Mouse (Mus musculus): ENCODE measurements around the gene Hivep3. TPM values are rescaled to one million over a fixed set of nuclear protein-coding genes. Genes with fewer than 3 reads are reported as not detected.

The Hivep3 gene
- total and polyA plus RNA-seq, 2 experiments, result 0.95 to 1.5 TPM

DNA sequence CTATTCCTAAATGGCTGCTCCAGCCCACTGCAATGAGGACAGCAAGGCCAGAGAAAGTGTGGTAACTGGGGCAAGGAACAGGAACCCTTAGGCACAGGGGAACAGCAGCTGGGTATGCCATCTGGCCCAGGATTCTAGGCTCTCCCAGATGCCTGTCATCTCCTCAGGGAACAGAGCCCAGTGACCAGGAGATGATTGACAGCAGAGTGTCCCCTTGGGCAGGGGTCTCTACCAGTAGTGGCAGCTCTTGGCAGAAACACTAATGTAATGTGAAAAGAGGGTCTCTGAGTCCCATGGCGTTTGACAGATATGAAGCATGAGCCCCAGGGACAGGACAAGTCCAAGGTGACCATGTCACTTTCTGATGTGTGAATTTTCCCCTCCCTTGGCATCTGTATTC, 217.5 kb downstream of the Hivep3 start:
- Histone ChIP-seq H3K4me1 (ENCODE audit: control insufficient read depth, insufficient read depth, low read length) (no peaks in the 10 kb centered on the region), H3K36me3 (ENCODE audit: control insufficient read depth, insufficient read depth, low read length) (no peaks in the 10 kb centered on the region), H3K79me2 (ENCODE audit: control insufficient read depth, insufficient read depth, low read length) (no peaks in the 10 kb centered on the region), H3K4me3 (ENCODE audit: insufficient read depth, low read depth, low read length) (no peak overlapping the region), H3K27me3 (ENCODE audit: control insufficient read depth, insufficient read depth, low read length) (no peaks in the 10 kb centered on the region), H3K9ac (ENCODE audit: low read depth, low read length) (no peak overlapping the region), H3K27ac (replicated peaks; ENCODE audit: insufficient read depth, low read depth, low read length) (no peak overlapping the region)
- TF ChIP-seq POLR2A (IDR thresholded peaks at IDR 0.05; ENCODE audit: extremely low read depth, insufficient read depth, low read length) (no peak), CTCF (IDR thresholded peaks at IDR 0.05; ENCODE audit: low read depth, low read length) (no peak)
- 83% methylated on average over 1 of the region's 1 CpGs for WGBS
- no peak for DNase-seq (ENCODE audit: extremely low read depth, low read depth, low spot score)

GRCm38 (mm10) chr4:119955008-119955407, 221.4 kb downstream of the Hivep3 start:
- 91% methylated on average over 7 of the region's 7 CpGs for WGBS
- no peaks in the 10 kb centered on the region for H3K36me3 ChIP-seq (ENCODE audit: control insufficient read depth, insufficient read depth, low read length)
- no peaks in the 10 kb centered on the region for H3K79me2 ChIP-seq (ENCODE audit: control insufficient read depth, insufficient read depth, low read length)
- no peak for DNase-seq (ENCODE audit: extremely low read depth, low read depth, low spot score)
- no peaks in the 10 kb centered on the region for H3K4me1 ChIP-seq (ENCODE audit: control insufficient read depth, insufficient read depth, low read length)
- no peaks in the 10 kb centered on the region for H3K27me3 ChIP-seq (ENCODE audit: control insufficient read depth, insufficient read depth, low read length)
- no peak overlapping the region for H3K9ac ChIP-seq (ENCODE audit: low read depth, low read length)
- no peak overlapping the region for H3K4me3 ChIP-seq (ENCODE audit: insufficient read depth, low read depth, low read length)
- H3K27ac ChIP-seq (replicated peaks; ENCODE audit: insufficient read depth, low read depth, low read length), result no peak overlapping the region
- TF ChIP-seq CTCF (IDR thresholded peaks at IDR 0.05; ENCODE audit: low read depth, low read length), result no peak
- no peak for TF ChIP-seq POLR2A (IDR thresholded peaks at IDR 0.05; ENCODE audit: extremely low read depth, insufficient read depth, low read length)

DNA sequence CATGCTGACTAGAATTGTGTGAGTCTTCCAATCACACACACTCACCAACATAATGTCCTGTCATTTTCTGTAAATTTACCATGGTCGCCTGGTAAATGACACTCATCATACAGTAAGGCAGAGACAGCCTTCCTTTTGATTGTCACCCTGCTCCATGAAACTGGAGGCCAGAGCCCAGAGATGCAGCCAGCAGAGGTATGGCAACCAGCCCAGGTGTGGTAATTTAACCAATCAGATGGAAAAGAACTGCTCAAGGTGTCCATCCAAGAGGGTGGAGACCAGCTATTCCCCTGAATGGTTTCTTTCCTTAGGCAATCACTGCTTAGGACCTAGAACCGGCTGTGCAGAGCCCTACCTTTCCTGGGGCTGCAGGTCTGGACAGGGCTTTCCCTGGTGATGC, 224.4 kb downstream of the Hivep3 start:
- H3K27ac ChIP-seq (replicated peaks; ENCODE audit: insufficient read depth, low read depth, low read length), result no peak overlapping the region

DNA sequence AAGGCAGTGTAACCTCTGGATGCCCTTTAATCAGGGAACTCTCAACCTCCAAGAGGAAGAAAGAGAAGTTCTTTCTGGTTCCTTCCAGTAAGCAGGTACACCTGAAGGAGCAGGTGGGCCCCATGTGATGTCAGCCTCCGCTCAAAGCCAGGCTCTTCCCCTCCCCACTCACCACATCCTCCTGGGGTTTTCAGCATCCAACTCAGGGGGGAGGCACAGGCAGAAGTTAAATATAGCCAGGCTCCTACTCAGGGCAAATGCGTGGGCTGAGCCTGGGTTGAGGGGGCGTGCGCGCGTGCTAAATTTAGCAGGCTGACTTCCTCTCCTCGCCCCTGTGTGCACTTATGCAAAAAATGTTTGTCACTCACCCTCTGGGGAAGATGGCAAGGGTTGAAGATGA, 225.7 kb downstream of the Hivep3 start:
- no peak for DNase-seq (ENCODE audit: extremely low read depth, low read depth, low spot score)
- no peak for TF ChIP-seq CTCF (IDR thresholded peaks at IDR 0.05; ENCODE audit: low read depth, low read length)
- TF ChIP-seq POLR2A (IDR thresholded peaks at IDR 0.05; ENCODE audit: extremely low read depth, insufficient read depth, low read length), result no peak
- Histone ChIP-seq H3K4me1 (ENCODE audit: control insufficient read depth, insufficient read depth, low read length) (no peaks in the 10 kb centered on the region), H3K79me2 (ENCODE audit: control insufficient read depth, insufficient read depth, low read length) (no peaks in the 10 kb centered on the region), H3K36me3 (ENCODE audit: control insufficient read depth, insufficient read depth, low read length) (no peaks in the 10 kb centered on the region), H3K4me3 (ENCODE audit: insufficient read depth, low read depth, low read length) (no peak overlapping the region), H3K27me3 (ENCODE audit: control insufficient read depth, insufficient read depth, low read length) (no peaks in the 10 kb centered on the region), H3K9ac (ENCODE audit: low read depth, low read length) (no peak overlapping the region), H3K27ac (replicated peaks; ENCODE audit: insufficient read depth, low read depth, low read length) (no peak overlapping the region)
- WGBS, result 64% methylated on average over 7 of the region's 7 CpGs

More for the DNA sequence above, 224.4 kb downstream of the Hivep3 start:
- no peaks in the 10 kb centered on the region for H3K36me3 ChIP-seq (ENCODE audit: control insufficient read depth, insufficient read depth, low read length)
- H3K79me2 ChIP-seq (ENCODE audit: control insufficient read depth, insufficient read depth, low read length), result no peaks in the 10 kb centered on the region
- H3K4me3 ChIP-seq (ENCODE audit: insufficient read depth, low read depth, low read length), result no peak overlapping the region
- TF ChIP-seq POLR2A (IDR thresholded peaks at IDR 0.05; ENCODE audit: extremely low read depth, insufficient read depth, low read length) (no peak), CTCF (IDR thresholded peaks at IDR 0.05; ENCODE audit: low read depth, low read length) (no peak)
- no peaks in the 10 kb centered on the region for H3K27me3 ChIP-seq (ENCODE audit: control insufficient read depth, insufficient read depth, low read length)
- no peak overlapping the region for H3K9ac ChIP-seq (ENCODE audit: low read depth, low read length)
- no peak for DNase-seq (ENCODE audit: extremely low read depth, low read depth, low spot score)
- no peaks in the 10 kb centered on the region for H3K4me1 ChIP-seq (ENCODE audit: control insufficient read depth, insufficient read depth, low read length)
- WGBS, result 93% methylated on average over 2 of the region's 2 CpGs

DNA sequence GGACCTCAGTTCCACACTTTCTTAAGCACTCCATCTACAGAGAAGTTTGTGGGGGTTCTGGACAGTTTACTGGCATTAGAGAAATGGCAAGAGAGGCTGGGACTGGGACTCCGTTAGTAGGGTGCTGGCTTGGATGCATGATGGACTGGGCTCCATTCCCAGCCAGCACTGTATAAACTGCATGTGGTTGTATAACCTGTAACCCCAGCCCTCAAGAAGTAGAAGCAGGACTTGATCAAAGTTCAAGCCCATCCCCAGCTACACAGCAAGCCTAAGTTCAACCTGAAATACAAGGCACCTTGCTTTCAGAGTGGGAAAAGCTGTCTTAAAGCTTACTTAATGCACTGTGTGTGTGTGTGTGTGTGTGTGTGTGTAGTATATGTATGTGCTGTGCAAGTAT, 226.3 kb downstream of the Hivep3 start:
- no peak for DNase-seq (ENCODE audit: extremely low read depth, low read depth, low spot score)
- WGBS, result 30% methylated on average over 1 of the region's 1 CpGs

DNA sequence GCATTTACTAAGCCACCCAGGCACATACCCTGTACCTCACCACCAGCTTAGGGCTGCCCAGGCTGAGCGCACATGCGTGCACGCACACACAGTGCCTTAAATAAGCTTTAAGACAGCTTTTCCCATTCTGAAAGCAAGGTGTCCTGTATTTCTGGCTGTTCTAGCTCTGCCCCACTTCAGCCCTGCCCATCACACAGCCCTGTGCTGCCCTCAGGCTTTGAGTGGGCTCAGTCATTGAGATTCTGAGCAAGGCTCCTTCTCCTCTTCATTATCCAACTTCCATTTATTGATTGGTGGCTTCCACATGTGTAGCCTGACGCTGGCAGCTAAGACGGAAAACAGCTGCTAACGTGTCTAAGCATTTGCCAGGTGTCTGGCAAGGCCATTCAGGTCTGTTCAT, 226.9 kb downstream of the Hivep3 start:
- Histone ChIP-seq H3K4me3 (ENCODE audit: insufficient read depth, low read depth, low read length) (no peak overlapping the region), H3K9ac (ENCODE audit: low read depth, low read length) (no peak overlapping the region), H3K27me3 (ENCODE audit: control insufficient read depth, insufficient read depth, low read length) (no peaks in the 10 kb centered on the region), H3K4me1 (ENCODE audit: control insufficient read depth, insufficient read depth, low read length) (no peaks in the 10 kb centered on the region), H3K27ac (replicated peaks; ENCODE audit: insufficient read depth, low read depth, low read length) (no peak overlapping the region), H3K36me3 (ENCODE audit: control insufficient read depth, insufficient read depth, low read length) (no peaks in the 10 kb centered on the region), H3K79me2 (ENCODE audit: control insufficient read depth, insufficient read depth, low read length) (no peaks in the 10 kb centered on the region)
- DNase-seq (ENCODE audit: extremely low read depth, low read depth, low spot score), result no peak
- TF ChIP-seq POLR2A (IDR thresholded peaks at IDR 0.05; ENCODE audit: extremely low read depth, insufficient read depth, low read length) (no peak), CTCF (IDR thresholded peaks at IDR 0.05; ENCODE audit: low read depth, low read length) (no peak)
- WGBS, result 89% methylated on average over 6 of the region's 6 CpGs

More for the DNA sequence above, 226.3 kb downstream of the Hivep3 start:
- no peaks in the 10 kb centered on the region for H3K27me3 ChIP-seq (ENCODE audit: control insufficient read depth, insufficient read depth, low read length)
- no peak overlapping the region for H3K27ac ChIP-seq (replicated peaks; ENCODE audit: insufficient read depth, low read depth, low read length)
- no peaks in the 10 kb centered on the region for H3K4me1 ChIP-seq (ENCODE audit: control insufficient read depth, insufficient read depth, low read length)
- TF ChIP-seq POLR2A (IDR thresholded peaks at IDR 0.05; ENCODE audit: extremely low read depth, insufficient read depth, low read length) (no peak), CTCF (IDR thresholded peaks at IDR 0.05; ENCODE audit: low read depth, low read length) (no peak)
- no peaks in the 10 kb centered on the region for H3K36me3 ChIP-seq (ENCODE audit: control insufficient read depth, insufficient read depth, low read length)
- H3K79me2 ChIP-seq (ENCODE audit: control insufficient read depth, insufficient read depth, low read length), result no peaks in the 10 kb centered on the region
- H3K9ac ChIP-seq (ENCODE audit: low read depth, low read length), result no peak overlapping the region
- no peak overlapping the region for H3K4me3 ChIP-seq (ENCODE audit: insufficient read depth, low read depth, low read length)
